Mouse (Mus musculus) hindbrain, postnatal 0 days (tissue): ENCODE measurements around the gene Cavin1. TPM values are rescaled to one million over a fixed set of nuclear protein-coding genes. Genes with fewer than 3 reads are reported as not detected.

Experiments
- ATAC-seq: fragments of 200-750 bp; cut with Nextera tagmentation; 2 replicates; pipeline ENCODE4 v1.8.0; 2017; ENCODE audit warnings: mild to moderate bottlenecking, moderate TSS enrichment, moderate library complexity
- DNase-seq: peaks from one replicate; pipeline ENCODE4 v3.0.0-alpha.2; 2015; ENCODE audit warnings: low spot score
- H3K27ac ChIP-seq: fragments of 300-500 bp; sonication (generic); 2 replicates; pipeline ENCODE4 v1.5.1; 2014; ENCODE audit warnings: mild to moderate bottlenecking
- H3K27me3 ChIP-seq: fragments of 300-500 bp; sonication (generic); 2 replicates; pipeline ENCODE4 v1.6.1; 2014; ENCODE audit warnings: low read length, mixed read lengths; ENCODE audit not compliant: insufficient read depth
- H3K36me3 ChIP-seq: fragments of 300-500 bp; sonication (generic); 2 replicates; pipeline ENCODE4 v1.6.1; 2014; ENCODE audit warnings: low read length, mixed read lengths; ENCODE audit not compliant: insufficient read depth
- H3K4me1 ChIP-seq: fragments of 300-500 bp; sonication (generic); 2 replicates; pipeline ENCODE4 v1.6.1; 2014; ENCODE audit warnings: antibody characterized with exemption, low read length, mixed read lengths; ENCODE audit not compliant: insufficient read depth
- H3K4me2 ChIP-seq: fragments of 300-500 bp; sonication (generic); 2 replicates; pipeline ENCODE4 v1.6.1; 2014; ENCODE audit warnings: low read depth, mild to moderate bottlenecking, low read length, moderate library complexity, mixed read lengths
- H3K4me3 ChIP-seq: fragments of 300-500 bp; sonication (generic); 2 replicates; pipeline ENCODE4 v1.5.1; 2014; ENCODE audit warnings: low read length
- H3K9ac ChIP-seq: fragments of 300-500 bp; sonication (generic); replicated peaks from 2 replicates; pipeline ENCODE4 v1.6.1; 2014; ENCODE audit warnings: mild to moderate bottlenecking, low read length, moderate library complexity, mixed read lengths
- H3K9me3 ChIP-seq: fragments of 300-500 bp; sonication (generic); 2 replicates; pipeline ENCODE4 v1.6.1; 2016; ENCODE audit warnings: low read length, mixed read lengths
- CTCF ChIP-seq: IDR thresholded peaks from 2 replicates; pipeline ENCODE4 v1.5.1; 2016; ENCODE audit warnings: antibody characterized with exemption, control low read depth, low read depth
- WGBS: fragments of 180-500 bp; shearing (Covaris S2); extraction: QIAGEN DNeasy Blood & Tissue Kit; methylation state at CpG from one replicate; pipeline ENCODE4 v1.1.7; 2014; 5-methylcytosine and 5-hydroxymethylcytosine counted together
- polyA plus RNA-seq: library from polyadenylated mRNA; unstranded; fragments of >200 nt; fragmentation: Nextera tagmentation; extraction: Ambion mirVana; gene quantifications from 2 replicates; pipeline ENCODE4 v1.2.1, GENCODE M21; 2015
- total RNA-seq: library from RNA; depleted of rRNA; stranded (reverse); fragments of >200 nt; gene quantifications from 2 replicates; pipeline ENCODE4 v1.2.3, GENCODE M21; 2014

Cavin1 gene
- total and polyA plus RNA-seq, 2 experiments from 2014 or later = 19.7 to 50.2 TPM

DNA sequence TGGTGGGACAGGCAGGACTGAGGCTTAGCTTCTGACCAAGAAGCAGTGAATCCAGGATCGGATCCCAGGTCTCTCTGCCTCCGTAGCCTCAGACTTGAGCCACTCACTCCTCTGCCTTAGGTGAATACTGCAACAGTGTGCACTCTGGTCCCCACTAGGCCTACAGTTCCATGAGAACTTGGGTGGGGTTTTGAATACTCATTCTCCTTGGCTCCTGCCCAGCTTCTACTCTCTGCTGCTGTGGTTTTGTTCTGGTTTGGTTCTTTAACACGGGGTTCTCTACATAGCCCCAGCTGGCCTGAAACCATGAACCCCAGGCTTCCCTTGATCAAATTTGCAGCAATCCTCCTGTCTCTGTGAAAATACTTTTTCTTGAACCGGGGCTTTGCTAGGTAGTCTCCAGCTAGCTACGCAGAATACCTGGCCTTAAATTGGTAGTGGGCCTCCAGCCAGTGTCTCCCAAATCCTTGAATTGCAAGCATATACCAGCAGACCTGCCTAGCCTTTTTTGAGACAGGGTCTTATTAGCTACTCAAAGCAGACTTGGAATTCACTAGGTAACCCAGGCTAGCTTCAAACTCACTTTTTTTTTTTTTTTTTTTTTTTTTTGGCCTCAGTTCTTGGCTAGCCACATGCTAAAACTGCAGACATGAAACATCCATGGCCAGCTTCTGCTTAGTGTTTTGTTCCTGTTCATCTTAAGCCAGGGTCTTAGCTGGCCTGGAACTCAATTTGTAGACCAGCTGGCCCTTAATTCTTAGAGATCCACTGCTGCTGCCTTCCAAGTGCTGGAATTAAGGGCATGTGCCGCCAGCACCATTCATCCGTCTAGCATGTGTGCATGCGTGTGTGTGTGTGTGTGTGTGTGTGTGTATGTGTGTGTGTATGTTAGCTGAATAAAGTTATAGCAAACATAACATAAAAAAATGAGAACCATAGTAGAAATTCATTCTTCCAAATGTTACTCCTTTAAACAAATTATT lies 35.0 kb downstream of the Cavin1 start:
- H3K4me1 ChIP-seq = no peaks in the 10 kb centered on the region
- WGBS = 74% methylated on average over 8 of the region's 8 CpGs
- no peak overlapping the region for H3K4me2 ChIP-seq
- H3K27me3 ChIP-seq = no peaks in the 10 kb centered on the region
- H3K27ac ChIP-seq = peak overlapping the region; percentile 22; the same call in 1 of the 2 replicates
- H3K36me3 ChIP-seq = no peaks in the 10 kb centered on the region
- TF ChIP-seq CTCF = no peak
- H3K9me3 ChIP-seq = no peaks in the 10 kb centered on the region
- ATAC-seq (no peak), DNase-seq (peak; percentile 5)
- H3K9ac ChIP-seq = no peak overlapping the region
- H3K4me3 ChIP-seq = no peak overlapping the region

DNA sequence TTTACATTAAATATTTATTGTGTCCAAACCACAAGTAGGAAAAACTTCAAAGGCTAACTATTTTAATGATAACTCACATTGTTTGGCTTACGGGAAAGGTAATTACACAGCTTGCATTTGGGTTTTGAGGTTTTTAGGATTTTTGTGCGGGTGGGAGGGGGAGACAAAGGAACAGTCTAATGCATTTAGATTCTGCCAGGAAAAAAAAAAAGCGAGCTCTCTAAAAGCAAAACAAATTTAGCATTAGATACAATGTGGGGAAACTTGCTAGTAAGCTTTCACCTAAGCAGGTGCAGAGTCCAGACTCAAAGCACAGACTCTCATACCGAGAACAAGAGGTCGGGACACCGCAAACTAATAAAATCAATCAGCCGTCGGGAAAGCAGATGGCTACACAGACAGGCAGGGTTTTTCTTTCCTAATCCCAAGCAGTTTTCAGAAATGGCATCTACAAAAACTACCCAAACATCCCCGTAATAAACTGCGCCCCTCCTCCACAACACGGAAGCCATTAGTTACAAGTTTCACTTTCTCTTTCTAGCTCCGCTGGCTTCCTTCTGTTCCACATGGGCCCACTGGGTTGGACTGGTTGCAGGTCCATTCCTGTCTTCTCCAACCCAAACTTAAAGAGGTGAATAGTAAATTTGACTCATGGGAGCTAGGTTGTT lies 39.3 kb downstream of the Cavin1 start:
- TF ChIP-seq CTCF = no peak
- ATAC-seq (no peak), DNase-seq (no peak)
- peak overlapping the region; percentile 21; the same call in 1 of the 2 replicates for H3K4me2 ChIP-seq
- H3K4me1 ChIP-seq = no peaks in the 10 kb centered on the region
- no peak overlapping the region for H3K27ac ChIP-seq
- no peaks in the 10 kb centered on the region for H3K27me3 ChIP-seq
- H3K9me3 ChIP-seq = no peaks in the 10 kb centered on the region
- H3K4me3 ChIP-seq = no peak overlapping the region
- H3K36me3 ChIP-seq = no peaks in the 10 kb centered on the region
- no peak overlapping the region for H3K9ac ChIP-seq
- 60% methylated on average over 12 of the region's 12 CpGs for WGBS

DNA sequence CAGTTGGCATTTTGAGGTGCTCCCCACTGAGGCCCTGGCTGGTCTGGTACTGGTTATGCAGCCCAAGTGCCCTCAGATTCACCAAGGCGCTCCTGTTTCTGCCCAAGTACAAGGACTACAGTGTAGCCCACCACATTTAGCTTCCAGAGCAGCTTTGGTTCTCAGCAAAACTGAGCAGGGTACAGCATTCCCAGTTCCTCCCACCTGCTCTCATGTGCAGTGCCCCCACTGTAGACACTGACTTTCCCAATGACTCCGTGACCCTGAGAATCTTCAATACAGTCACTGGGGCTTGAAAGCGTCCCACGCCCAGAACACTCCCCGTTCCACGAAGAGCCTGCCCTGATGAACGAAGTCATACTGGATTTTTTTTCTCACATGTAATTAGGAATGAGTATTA lies 40.1 kb downstream of the Cavin1 start:
- no peaks in the 10 kb centered on the region for H3K36me3 ChIP-seq
- H3K27ac ChIP-seq = no peak overlapping the region
- no peak for TF ChIP-seq CTCF
- no peaks in the 10 kb centered on the region for H3K9me3 ChIP-seq
- ATAC-seq (no peak), DNase-seq (no peak)
- H3K4me3 ChIP-seq = no peak overlapping the region
- no peak overlapping the region for H3K9ac ChIP-seq
- 80% methylated on average over 7 of the region's 7 CpGs for WGBS
- H3K27me3 ChIP-seq = no peaks in the 10 kb centered on the region
- no peaks in the 10 kb centered on the region for H3K4me1 ChIP-seq
- H3K4me2 ChIP-seq = no peak overlapping the region

DNA sequence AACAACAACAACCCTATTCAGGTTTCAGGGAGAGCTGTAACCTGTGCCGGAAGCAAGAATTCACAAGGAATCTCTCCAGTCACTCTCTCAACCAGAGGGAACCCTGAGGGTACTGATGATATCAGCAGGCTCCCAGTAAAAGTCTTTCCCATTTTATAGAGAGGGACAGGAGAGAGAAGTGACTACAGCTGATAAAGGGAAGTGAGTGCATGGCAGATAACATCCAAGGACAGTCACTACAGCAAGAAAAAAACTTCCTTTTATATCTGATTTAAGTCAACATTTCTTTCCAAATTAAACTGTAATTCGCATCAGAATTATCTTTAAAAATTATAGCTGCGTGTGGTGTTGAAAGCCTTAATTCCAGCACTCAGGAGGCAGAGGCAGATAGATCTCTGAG lies 43.3 kb downstream of the Cavin1 start:
- WGBS = 89% methylated on average over 3 of the region's 3 CpGs
- Histone ChIP-seq H3K9ac (no peak overlapping the region), H3K27me3 (no peaks in the 10 kb centered on the region), H3K4me2 (no peak overlapping the region), H3K4me1 (no peaks in the 10 kb centered on the region), H3K27ac (no peak overlapping the region), H3K9me3 (no peaks in the 10 kb centered on the region), H3K4me3 (no peak overlapping the region), H3K36me3 (no peaks in the 10 kb centered on the region)
- ATAC-seq (no peak), DNase-seq (no peak)
- no peak for TF ChIP-seq CTCF

- TF ChIP-seq CTCF = no peak
- H3K9me3 ChIP-seq = no peaks in the 10 kb centered on the region
- no peak overlapping the region for H3K4me2 ChIP-seq
- no peak overlapping the region for H3K9ac ChIP-seq
- ATAC-seq (no peak), DNase-seq (no peak)
- 100% methylated on average over 1 of the region's 1 CpGs for WGBS
- no peaks in the 10 kb centered on the region for H3K4me1 ChIP-seq
- H3K27ac ChIP-seq = no peak overlapping the region
- H3K27me3 ChIP-seq = no peaks in the 10 kb centered on the region
- H3K4me3 ChIP-seq = no peak overlapping the region
- H3K36me3 ChIP-seq = no peaks in the 10 kb centered on the region
These were observed 46.2 kb downstream of the Cavin1 start for GRCm38 (mm10) chr11:100924386-100924919.

- no peak for DNase-seq
- H3K36me3 ChIP-seq = 0 out of 2 replicates have a peak, but pooled peaks cover 4% of the 10 kb centered on the region
- no peak overlapping the region for H3K4me2 ChIP-seq
- no peaks in the 10 kb centered on the region for H3K9me3 ChIP-seq
- H3K9ac ChIP-seq = no peak overlapping the region
- no peak overlapping the region for H3K27ac ChIP-seq
- 92% methylated on average over 4 of the region's 4 CpGs for WGBS
- no peak for ATAC-seq
- no peaks in the 10 kb centered on the region for H3K27me3 ChIP-seq
- no peak overlapping the region for H3K4me3 ChIP-seq
- no peak for TF ChIP-seq CTCF
- no peaks in the 10 kb centered on the region for H3K4me1 ChIP-seq
These were observed 49.6 kb downstream of the Cavin1 start for GRCm38 (mm10) chr11:100920887-100921624.
